Mouse (Mus musculus): ENCODE results near the gene Prss8. TPM values are rescaled to one million over a fixed set of nuclear protein-coding genes. Genes with fewer than 3 reads are reported as not detected.
A peak's percentile ranks its signal among the peaks of the same experiment; 100 is the strongest.
"Not testable (repeated sequence)": the region's sequence is repeated elsewhere in the genome, so short reads cannot be mapped to it uniquely, and the experiment has no call there.

The Prss8 gene
- polyA plus RNA-seq, 1 experiment from 2014 or later = 0.59 TPM

DNA sequence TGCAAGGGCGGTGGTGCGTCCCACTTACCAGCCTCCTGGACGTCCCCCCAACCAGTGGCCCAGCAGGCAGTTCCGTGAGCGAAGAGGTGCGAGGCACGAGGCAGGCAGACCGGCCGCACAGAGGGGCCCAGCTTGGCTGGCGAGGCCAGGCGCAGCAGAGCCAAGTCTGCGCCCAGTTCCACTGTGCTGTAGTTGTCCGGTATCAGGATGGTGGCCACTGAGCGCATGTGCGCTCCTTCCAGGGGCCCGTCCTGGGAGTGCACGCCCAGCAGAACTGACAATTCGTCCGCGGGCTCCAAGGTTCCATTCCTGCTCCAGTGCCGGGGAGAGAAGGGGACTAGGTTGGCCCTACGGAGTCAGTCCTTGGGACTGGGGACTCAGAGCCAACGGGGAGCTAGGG lies 14.7 kb upstream of the Prss8 start:
- H3K9ac ChIP-seq = peak overlapping the region; percentile 34; the same call in 1 of the 2 replicates
- 8% methylated on average over 23 of the region's 23 CpGs for WGBS

DNA sequence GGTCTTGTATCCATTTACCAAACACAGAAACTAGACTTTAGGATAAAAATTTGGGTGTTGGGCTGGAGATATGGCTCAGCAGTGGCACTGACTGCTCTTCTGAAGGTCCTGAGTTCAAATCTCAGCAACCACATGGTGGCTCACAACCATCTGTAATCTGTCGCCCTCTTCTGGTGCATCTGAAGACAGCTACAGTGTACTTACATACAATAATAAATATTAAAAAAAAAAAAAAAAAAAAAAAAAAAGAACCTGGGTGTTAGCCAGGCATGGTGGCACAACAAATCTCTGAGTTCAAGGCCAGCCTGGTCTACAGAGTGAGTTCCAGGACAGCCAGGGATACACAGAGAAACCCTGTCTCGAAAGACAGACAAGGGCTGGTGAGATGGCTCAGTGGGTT lies 12.2 kb upstream of the Prss8 start:
- not testable (repeated sequence) for H3K27ac ChIP-seq (ENCODE audit: poor library complexity, severe bottlenecking); H3K4me3 ChIP-seq; H3K9ac ChIP-seq; H3K4me1 ChIP-seq (replicated peaks); H3K36me3 ChIP-seq; H3K4me2 ChIP-seq; ATAC-seq (ENCODE audit: insufficient number of reproducible peaks, low FRiP score); H3K9me3 ChIP-seq (replicated peaks)
- 51% methylated on average over 2 of the region's 2 CpGs for WGBS
- H3K27me3 ChIP-seq (replicated peaks) = peaks cover 40% of the 10 kb centered on the region

More for the DNA sequence above, 14.7 kb upstream of the Prss8 start:
- H3K27me3 ChIP-seq (replicated peaks) = peaks cover 42% of the 10 kb centered on the region
- peaks cover 8% of the 10 kb centered on the region; the same call in 1 of the 2 replicates for H3K4me1 ChIP-seq (replicated peaks)
- H3K4me2 ChIP-seq = peak overlapping the region; percentile 56
- no peaks in the 10 kb centered on the region for H3K9me3 ChIP-seq (replicated peaks)
- H3K27ac ChIP-seq (ENCODE audit: poor library complexity, severe bottlenecking) = no peak overlapping the region
- peak overlapping the region; percentile 6 for H3K4me3 ChIP-seq
- H3K36me3 ChIP-seq = no peaks in the 10 kb centered on the region
- no peak; the same call in 1 of the 2 replicates for ATAC-seq (ENCODE audit: insufficient number of reproducible peaks, low FRiP score)

DNA sequence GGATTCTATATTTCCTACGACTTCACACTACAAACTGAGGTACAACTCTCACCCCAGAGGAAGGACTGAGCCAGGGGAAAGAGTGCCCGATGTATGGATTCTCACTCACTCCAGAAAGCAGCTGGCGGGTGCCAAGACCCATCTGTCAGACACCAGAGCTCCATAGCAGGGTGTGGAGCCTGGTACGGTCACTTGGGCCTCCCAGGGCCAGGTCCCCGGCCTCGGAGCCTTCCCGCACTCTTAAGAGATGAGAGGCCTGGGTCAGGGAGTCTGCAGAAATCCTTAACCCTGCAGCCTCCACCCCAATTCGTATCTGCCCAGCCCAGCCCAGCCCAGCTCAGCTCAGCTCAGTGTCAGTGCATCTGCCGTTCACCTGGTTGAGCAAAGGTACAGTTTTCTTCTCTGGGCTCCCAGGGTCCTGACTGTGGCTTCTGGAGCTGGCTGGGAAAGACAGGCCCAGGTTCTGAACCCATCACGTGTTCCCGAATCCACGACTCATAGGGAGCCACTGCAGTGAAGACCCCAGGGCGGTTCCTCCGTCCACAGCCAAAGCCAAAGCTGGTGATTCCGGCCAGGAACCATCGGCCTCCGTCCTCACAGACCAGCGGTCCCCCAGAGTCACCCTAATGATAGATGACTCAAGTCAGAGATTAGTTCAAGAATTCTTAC lies 6.4 kb upstream of the Prss8 start:
- peak overlapping the region; percentile 96 for H3K4me2 ChIP-seq
- H3K9me3 ChIP-seq (replicated peaks) = no peaks in the 10 kb centered on the region
- peak overlapping the region; percentile 88 for H3K4me3 ChIP-seq
- H3K27ac ChIP-seq (ENCODE audit: poor library complexity, severe bottlenecking) = peak overlapping the region; percentile 20; the same call in 1 of the 2 replicates
- H3K36me3 ChIP-seq = no peaks in the 10 kb centered on the region
- H3K9ac ChIP-seq = peak overlapping the region; percentile 86
- no peak for ATAC-seq (ENCODE audit: insufficient number of reproducible peaks, low FRiP score)
- H3K27me3 ChIP-seq (replicated peaks) = 0 out of 2 replicates have a peak, but pooled peaks cover 5% of the 10 kb centered on the region
- 50% methylated on average over 18 of the region's 18 CpGs for WGBS
- peaks cover 22% of the 10 kb centered on the region for H3K4me1 ChIP-seq (replicated peaks)

DNA sequence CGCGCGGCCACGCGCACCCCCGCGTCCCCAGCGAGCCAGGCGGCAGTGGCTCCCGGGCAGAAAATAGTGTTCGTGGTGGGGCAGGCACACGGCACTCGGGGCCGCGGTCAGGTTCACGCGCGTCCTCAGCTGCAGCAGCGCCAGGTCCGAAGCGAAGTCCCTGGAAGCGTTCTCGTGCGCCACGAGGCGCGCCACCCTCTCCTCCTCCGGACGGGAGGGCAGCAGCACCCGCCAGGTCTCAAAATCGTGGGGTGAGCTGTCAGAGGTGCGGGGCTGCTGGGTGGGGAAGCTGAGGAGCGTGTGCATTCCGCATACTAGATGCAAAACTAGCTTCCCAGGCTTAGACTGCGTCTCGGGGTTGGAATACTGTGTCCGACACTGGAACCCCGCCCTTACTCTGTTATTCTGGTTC lies 5.8 kb upstream of the Prss8 start:
- Histone ChIP-seq H3K36me3 (no peaks in the 10 kb centered on the region), H3K9me3 (replicated peaks) (no peaks in the 10 kb centered on the region), H3K27ac (ENCODE audit: poor library complexity, severe bottlenecking) (peak overlapping the region; percentile 20; the same call in 1 of the 2 replicates), H3K27me3 (replicated peaks) (0 out of 2 replicates have a peak, but pooled peaks cover 5% of the 10 kb centered on the region), H3K4me2 (peak overlapping the region; percentile 96), H3K4me1 (replicated peaks) (peaks cover 25% of the 10 kb centered on the region), H3K9ac (peak overlapping the region; percentile 86), H3K4me3 (peak overlapping the region; percentile 88)
- peak; percentile 30 for ATAC-seq (ENCODE audit: insufficient number of reproducible peaks, low FRiP score)
- under 1% methylated on average over 38 of the region's 38 CpGs for WGBS

DNA sequence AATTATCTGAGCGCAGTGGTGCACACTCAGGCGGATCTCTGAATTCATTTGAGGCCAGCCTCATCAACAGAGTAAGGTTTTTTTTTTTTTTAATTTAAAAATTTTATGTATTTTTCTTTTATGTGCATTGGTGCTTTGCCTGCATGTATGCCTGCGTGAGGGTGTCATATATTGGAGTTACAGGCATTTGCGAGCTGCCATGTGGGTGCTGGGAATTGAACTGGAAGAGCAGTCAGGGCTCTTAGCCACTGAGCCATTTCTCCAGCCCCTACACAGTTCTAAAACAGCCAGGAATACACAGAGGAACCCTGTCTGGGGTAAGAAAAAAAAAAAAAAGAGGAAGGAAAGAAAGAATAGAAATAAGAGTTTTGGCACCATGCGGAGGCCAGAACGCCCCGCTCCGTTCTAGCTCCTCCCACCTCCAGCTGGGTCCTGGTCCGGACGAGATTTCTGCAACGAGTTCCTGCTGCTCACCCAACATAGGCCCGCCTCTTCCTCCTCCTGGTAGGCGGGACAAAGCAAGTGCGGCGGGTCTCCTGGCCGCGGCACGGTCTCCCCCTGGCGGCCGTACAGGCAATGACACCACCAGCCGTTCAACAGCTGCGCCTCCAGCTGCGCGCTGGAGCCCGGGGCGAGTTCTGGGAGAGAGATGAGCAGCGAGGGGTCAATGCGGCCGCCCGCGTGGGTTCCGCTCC lies 5.3 kb upstream of the Prss8 start:
- WGBS = 6% methylated on average over 32 of the region's 32 CpGs
- no peaks in the 10 kb centered on the region for H3K36me3 ChIP-seq
- H3K4me1 ChIP-seq (replicated peaks) = peaks cover 26% of the 10 kb centered on the region
- peak; percentile 93 for ATAC-seq (ENCODE audit: insufficient number of reproducible peaks, low FRiP score)
- peak overlapping the region; percentile 96 for H3K4me2 ChIP-seq
- H3K4me3 ChIP-seq = peak overlapping the region; percentile 88
- peaks cover 8% of the 10 kb centered on the region; the same call in 1 of the 2 replicates for H3K27me3 ChIP-seq (replicated peaks)
- peak overlapping the region; percentile 61 for H3K27ac ChIP-seq (ENCODE audit: poor library complexity, severe bottlenecking)
- peak overlapping the region; percentile 86 for H3K9ac ChIP-seq
- H3K9me3 ChIP-seq (replicated peaks) = no peaks in the 10 kb centered on the region

DNA sequence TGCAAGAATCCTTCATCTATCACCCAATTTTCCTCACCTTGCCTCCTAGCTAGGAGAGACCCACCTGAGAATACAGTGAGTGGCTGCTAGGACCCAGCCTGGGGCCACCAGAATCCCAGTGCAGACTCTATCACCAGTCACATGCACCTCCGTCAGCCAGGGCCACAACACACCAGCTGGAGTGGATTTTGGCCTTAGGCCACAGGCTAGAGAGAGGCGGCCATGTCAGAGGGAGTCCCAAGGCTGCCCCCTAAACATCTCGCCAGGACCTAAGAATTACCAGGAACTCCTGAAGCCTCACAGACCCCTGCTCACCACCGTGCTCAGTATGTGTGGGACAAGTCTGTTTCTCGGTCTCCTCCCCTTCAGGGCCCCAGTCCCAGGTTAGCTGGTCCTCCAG lies 4.2 kb upstream of the Prss8 start:
- Histone ChIP-seq H3K9ac (no peak overlapping the region), H3K4me3 (no peak overlapping the region), H3K36me3 (no peaks in the 10 kb centered on the region), H3K4me2 (no peak overlapping the region), H3K9me3 (replicated peaks) (no peaks in the 10 kb centered on the region), H3K27me3 (replicated peaks) (peaks cover 13% of the 10 kb centered on the region), H3K4me1 (replicated peaks) (peaks cover 37% of the 10 kb centered on the region), H3K27ac (ENCODE audit: poor library complexity, severe bottlenecking) (no peak overlapping the region)
- ATAC-seq (ENCODE audit: insufficient number of reproducible peaks, low FRiP score) = no peak
- WGBS = 84% methylated on average over 5 of the region's 5 CpGs

DNA sequence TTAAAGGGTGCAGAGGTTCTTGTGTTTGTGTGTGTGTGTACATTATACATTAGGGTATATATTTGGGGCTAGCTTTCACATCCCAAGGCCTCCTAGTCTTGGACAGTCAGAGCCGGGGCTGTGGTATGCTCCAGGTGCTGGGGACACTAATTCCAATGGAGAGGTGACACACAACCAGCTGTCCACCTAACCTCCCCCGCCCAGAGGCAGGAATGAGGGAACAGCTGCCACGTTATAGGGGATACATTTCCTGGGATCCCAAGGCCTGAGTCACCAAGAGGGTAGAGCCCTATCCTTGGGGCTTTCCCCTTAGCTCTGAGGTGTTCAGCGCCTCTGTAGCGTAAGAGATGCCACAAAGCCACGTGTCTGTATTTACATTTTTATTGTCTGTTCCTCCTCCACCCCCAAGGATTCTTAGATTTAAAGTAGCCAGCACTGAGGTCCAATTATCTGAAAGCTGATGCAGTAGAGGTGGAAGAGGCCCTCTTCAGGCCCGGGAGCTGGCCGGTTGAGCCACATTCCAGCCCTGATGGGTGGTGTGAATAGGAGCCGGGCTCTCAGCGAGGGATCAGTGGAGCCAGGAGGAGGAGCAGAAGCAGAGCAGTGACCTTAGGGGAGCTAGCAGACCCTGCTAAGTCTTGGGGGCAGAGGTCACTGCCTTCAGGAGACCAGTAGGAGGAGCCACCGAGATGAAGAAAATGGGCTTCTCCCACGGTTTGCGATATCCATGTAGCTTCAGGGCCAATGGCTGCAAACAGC lies 2.5 kb upstream of the Prss8 start:
- Histone ChIP-seq H3K4me1 (replicated peaks) (peaks cover 41% of the 10 kb centered on the region), H3K4me2 (no peak overlapping the region), H3K27ac (ENCODE audit: poor library complexity, severe bottlenecking) (no peak overlapping the region), H3K9me3 (replicated peaks) (no peaks in the 10 kb centered on the region), H3K9ac (no peak overlapping the region), H3K27me3 (replicated peaks) (peaks cover 28% of the 10 kb centered on the region), H3K36me3 (no peaks in the 10 kb centered on the region), H3K4me3 (no peak overlapping the region)
- no peak for ATAC-seq (ENCODE audit: insufficient number of reproducible peaks, low FRiP score)
- WGBS = 26% methylated on average over 13 of the region's 13 CpGs

DNA sequence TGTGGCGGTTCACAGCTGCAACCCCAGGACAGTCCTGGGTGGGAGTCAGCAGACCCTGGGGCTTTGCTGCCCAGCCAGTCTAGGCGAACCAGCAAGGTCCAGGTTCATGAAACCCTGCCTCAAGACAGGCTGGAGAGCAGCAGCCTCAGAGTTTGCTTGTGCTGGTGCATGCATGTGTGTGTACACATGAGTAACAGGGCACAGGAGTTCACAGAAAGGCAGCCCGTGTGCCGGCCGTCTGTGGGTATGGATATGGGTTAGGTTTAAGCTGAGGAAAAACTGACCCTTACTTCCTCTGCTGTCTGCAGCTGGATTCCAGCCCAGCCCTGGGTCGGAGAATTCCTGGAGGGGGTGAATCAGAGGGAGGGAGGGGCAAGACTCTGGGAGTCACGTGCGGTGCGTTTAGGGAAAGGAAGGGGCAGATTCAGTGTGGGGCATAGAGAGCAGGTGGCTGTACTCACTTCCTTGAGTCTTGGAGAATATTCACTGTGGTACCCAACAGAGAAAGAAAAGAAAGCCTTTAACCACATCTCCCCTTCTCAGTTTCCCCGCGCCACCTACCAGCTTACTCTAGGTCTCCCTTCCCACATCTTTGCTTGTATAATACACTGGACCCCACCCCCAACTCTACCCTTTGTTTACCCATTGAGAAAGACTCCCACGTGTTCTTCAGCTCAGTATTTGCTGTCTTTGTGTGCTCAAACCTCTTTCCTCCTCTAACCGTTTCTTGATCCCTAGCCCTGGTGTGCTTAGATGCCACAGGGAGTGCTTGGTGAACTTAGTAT lies 1.6 kb upstream of the Prss8 start:
- peaks cover 40% of the 10 kb centered on the region for H3K4me1 ChIP-seq (replicated peaks)
- no peak for ATAC-seq (ENCODE audit: insufficient number of reproducible peaks, low FRiP score)
- peak overlapping the region; percentile 23; the same call in 1 of the 2 replicates for H3K4me2 ChIP-seq

DNA sequence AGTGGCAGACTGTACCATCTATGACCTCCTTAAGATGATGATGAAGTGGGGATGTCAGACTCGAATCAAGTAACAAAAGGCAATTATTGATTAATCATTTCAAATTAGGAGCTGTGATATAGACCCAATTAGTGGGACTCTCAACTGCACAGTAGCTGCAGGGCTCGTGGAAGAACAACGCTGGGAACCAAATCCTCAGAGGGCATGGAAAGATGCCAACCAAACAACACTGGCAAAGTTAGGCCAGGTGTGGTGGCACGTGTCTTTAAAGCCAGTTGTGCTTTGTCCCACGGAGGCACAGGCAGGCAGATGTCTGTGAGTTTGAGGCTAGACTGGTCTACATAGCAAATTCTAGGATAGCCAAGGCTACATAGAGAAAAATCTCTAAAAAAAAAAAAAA lies 732 bp upstream of the Prss8 start:
- Histone ChIP-seq H3K9me3 (replicated peaks) (no peaks in the 10 kb centered on the region), H3K36me3 (peaks cover 3% of the 10 kb centered on the region; the same call in 1 of the 2 replicates), H3K4me3 (no peak overlapping the region), H3K9ac (no peak overlapping the region), H3K27me3 (replicated peaks) (peaks cover 23% of the 10 kb centered on the region), H3K4me2 (no peak overlapping the region), H3K27ac (ENCODE audit: poor library complexity, severe bottlenecking) (no peak overlapping the region), H3K4me1 (replicated peaks) (peaks cover 34% of the 10 kb centered on the region)
- no peak for ATAC-seq (ENCODE audit: insufficient number of reproducible peaks, low FRiP score)
- WGBS = 82% methylated on average over 5 of the region's 5 CpGs

More for the DNA sequence above, 1.6 kb upstream of the Prss8 start:
- Histone ChIP-seq H3K9me3 (replicated peaks) (no peaks in the 10 kb centered on the region), H3K4me3 (no peak overlapping the region), H3K36me3 (no peaks in the 10 kb centered on the region), H3K27ac (ENCODE audit: poor library complexity, severe bottlenecking) (no peak overlapping the region), H3K9ac (peak overlapping the region; percentile 55; the same call in 1 of the 2 replicates), H3K27me3 (replicated peaks) (peaks cover 27% of the 10 kb centered on the region)
- 43% methylated on average over 13 of the region's 13 CpGs for WGBS

DNA sequence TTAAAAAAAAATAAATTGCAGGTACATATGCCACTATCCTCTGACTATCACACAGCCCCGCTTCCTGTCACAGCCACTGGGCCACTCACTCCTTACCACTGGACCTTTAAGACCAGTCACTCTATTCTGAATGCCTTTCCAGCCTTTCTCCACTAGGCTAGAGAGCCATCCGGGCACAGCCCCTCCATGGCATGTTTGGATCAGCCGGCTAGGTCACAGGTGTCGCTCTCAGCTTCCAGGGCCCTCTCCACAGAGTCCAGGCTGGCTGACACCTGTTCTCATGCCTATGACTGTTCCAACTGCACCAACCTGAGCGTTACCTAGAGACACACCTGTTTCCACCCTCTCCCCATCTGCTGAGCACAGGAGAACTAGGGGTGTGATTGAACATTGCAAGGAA lies 1.3 kb downstream of the Prss8 start:
- no peak for ATAC-seq (ENCODE audit: insufficient number of reproducible peaks, low FRiP score)
- Histone ChIP-seq H3K27me3 (replicated peaks) (peaks cover 23% of the 10 kb centered on the region), H3K4me3 (no peak overlapping the region), H3K4me1 (replicated peaks) (peaks cover 26% of the 10 kb centered on the region), H3K36me3 (peaks cover 20% of the 10 kb centered on the region), H3K9me3 (replicated peaks) (no peaks in the 10 kb centered on the region), H3K9ac (peak overlapping the region; percentile 15; the same call in 1 of the 2 replicates), H3K4me2 (peak overlapping the region; percentile 58), H3K27ac (ENCODE audit: poor library complexity, severe bottlenecking) (no peak overlapping the region)
- WGBS = 47% methylated on average over 5 of the region's 5 CpGs

All from heart, embryonic 12.5 days (tissue).